Mouse (Mus musculus) neural tube, embryonic 14.5 days (tissue): Measurements from ENCODE around the gene Rxfp2. TPM values are rescaled to one million over a fixed set of nuclear protein-coding genes. Genes with fewer than 3 reads are reported as not detected.

ENCODE experiments used
- ATAC-seq: fragments of 200-750 bp; cut with Nextera tagmentation; 2 replicates; pipeline ENCODE4 v1.8.0; 2017; ENCODE audit warnings: low read depth, mild to moderate bottlenecking, moderate TSS enrichment, moderate library complexity
- H3K27ac ChIP-seq: fragments of 300-500 bp; sonication (generic); 2 replicates; pipeline ENCODE4 v1.5.1; 2014; ENCODE audit warnings: low read depth, mild to moderate bottlenecking, control low read depth, low read length, moderate library complexity, mixed read lengths
- H3K27me3 ChIP-seq: fragments of 300-500 bp; sonication (generic); 2 replicates; pipeline ENCODE4 v1.6.1; 2014; ENCODE audit warnings: low read length; ENCODE audit not compliant: control insufficient read depth, insufficient read depth
- H3K36me3 ChIP-seq: fragments of 300-500 bp; sonication (generic); 2 replicates; pipeline ENCODE4 v1.6.1; 2014; ENCODE audit warnings: low read length, mixed read lengths; ENCODE audit not compliant: control insufficient read depth, insufficient read depth
- H3K4me1 ChIP-seq: fragments of 300-500 bp; sonication (generic); 2 replicates; pipeline ENCODE4 v1.6.1; 2014; ENCODE audit warnings: low read length; ENCODE audit not compliant: control insufficient read depth, insufficient read depth
- H3K4me2 ChIP-seq: fragments of 300-500 bp; sonication (generic); 2 replicates; pipeline ENCODE4 v1.6.1; 2014; ENCODE audit warnings: mild to moderate bottlenecking, low read depth, low read length, control low read depth
- H3K4me3 ChIP-seq: fragments of 300-500 bp; sonication (generic); 2 replicates; pipeline ENCODE4 v1.5.1; 2014; ENCODE audit warnings: low read depth, low read length, control low read depth, mixed read lengths
- H3K9ac ChIP-seq: fragments of 300-500 bp; sonication (generic); replicated peaks from 2 replicates; pipeline ENCODE4 v1.6.1; 2014; ENCODE audit warnings: low read depth, mild to moderate bottlenecking, control low read depth, low read length, mixed read lengths
- H3K9me3 ChIP-seq: fragments of 300-500 bp; sonication (generic); 2 replicates; pipeline ENCODE4 v1.6.1; 2016; ENCODE audit warnings: low read length; ENCODE audit not compliant: control insufficient read depth
- WGBS: fragments of 180-500 bp; shearing (Covaris S2); extraction: QIAGEN DNeasy Blood & Tissue Kit; methylation state at CpG from one replicate; pipeline ENCODE4 v1.1.7; 2014; 5-methylcytosine and 5-hydroxymethylcytosine counted together
- polyA plus RNA-seq: library from polyadenylated mRNA; unstranded; fragments of >200 nt; fragmentation: Nextera tagmentation; extraction: Ambion mirVana; gene quantifications from 2 replicates; pipeline ENCODE4 v1.2.1, GENCODE M21; 2014

Gene Rxfp2
- polyA plus RNA-seq, 1 experiment from 2014 or later, result 1.4 TPM

DNA sequence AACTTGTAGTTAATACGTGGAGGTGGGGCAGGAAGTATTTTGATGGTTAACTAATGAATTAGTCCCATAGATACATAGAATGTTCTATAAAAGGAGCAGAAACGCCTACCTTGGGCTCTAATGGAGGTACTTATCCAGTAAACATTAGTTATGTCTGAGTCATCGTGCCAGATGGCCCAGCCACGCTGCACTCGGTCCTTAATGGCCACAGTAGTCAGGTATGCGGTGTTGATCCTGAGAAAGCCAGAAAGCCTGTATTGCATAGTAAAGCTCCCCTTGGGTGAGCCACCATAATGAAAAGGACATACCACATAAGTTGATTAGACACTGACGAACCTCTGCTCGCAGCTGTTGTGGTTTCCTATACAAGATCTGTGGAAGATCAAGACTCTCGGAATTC, 107.4 kb downstream of the Rxfp2 start:
- Histone ChIP-seq H3K4me3 (no peak overlapping the region), H3K27me3 (no peaks in the 10 kb centered on the region), H3K9ac (no peak overlapping the region), H3K9me3 (no peaks in the 10 kb centered on the region), H3K4me2 (no peak overlapping the region), H3K4me1 (0 out of 2 replicates have a peak, but pooled peaks cover 3% of the 10 kb centered on the region), H3K27ac (no peak overlapping the region), H3K36me3 (no peaks in the 10 kb centered on the region)
- no peak for ATAC-seq
- WGBS, result 76% methylated on average over 9 of the region's 9 CpGs

GRCm38 (mm10) chr5:150128432-150128831, 110.0 kb downstream of the Rxfp2 start:
- WGBS, result 58% methylated on average over 8 of the region's 8 CpGs
- no peak overlapping the region for H3K27ac ChIP-seq
- H3K4me2 ChIP-seq, result no peak overlapping the region

DNA sequence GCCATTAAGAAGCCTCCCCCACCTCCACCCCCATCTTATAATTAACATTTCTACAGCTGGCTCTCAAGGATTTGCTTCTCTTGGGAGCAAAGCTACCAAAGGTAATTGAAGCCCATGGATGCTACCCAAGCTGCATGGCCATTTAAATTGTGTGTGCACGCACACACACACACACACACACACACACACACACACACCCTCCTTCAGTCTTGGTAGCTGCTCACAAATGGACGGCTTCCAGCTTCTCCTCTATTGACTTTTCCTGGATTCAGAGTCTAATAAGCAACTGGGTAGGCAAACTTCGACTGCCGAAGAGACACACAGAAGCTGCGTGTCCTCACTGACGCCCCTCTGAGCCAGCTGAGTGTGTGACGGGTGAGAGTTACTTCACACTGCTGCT, 111.7 kb downstream of the Rxfp2 start:
- Histone ChIP-seq H3K27ac (no peak overlapping the region), H3K9me3 (no peaks in the 10 kb centered on the region), H3K36me3 (no peaks in the 10 kb centered on the region), H3K4me2 (no peak overlapping the region), H3K27me3 (no peaks in the 10 kb centered on the region), H3K4me3 (no peak overlapping the region), H3K4me1 (0 out of 2 replicates have a peak, but pooled peaks cover 3% of the 10 kb centered on the region), H3K9ac (no peak overlapping the region)
- 58% methylated on average over 7 of the region's 7 CpGs for WGBS
- ATAC-seq, result no peak

More at GRCm38 (mm10) chr5:150128432-150128831, 110.0 kb downstream of the Rxfp2 start:
- no peaks in the 10 kb centered on the region for H3K9me3 ChIP-seq
- H3K27me3 ChIP-seq, result no peaks in the 10 kb centered on the region
- no peaks in the 10 kb centered on the region for H3K36me3 ChIP-seq
- H3K9ac ChIP-seq, result no peak overlapping the region
- no peak overlapping the region for H3K4me3 ChIP-seq
- 0 out of 2 replicates have a peak, but pooled peaks cover 3% of the 10 kb centered on the region for H3K4me1 ChIP-seq
- no peak for ATAC-seq

DNA sequence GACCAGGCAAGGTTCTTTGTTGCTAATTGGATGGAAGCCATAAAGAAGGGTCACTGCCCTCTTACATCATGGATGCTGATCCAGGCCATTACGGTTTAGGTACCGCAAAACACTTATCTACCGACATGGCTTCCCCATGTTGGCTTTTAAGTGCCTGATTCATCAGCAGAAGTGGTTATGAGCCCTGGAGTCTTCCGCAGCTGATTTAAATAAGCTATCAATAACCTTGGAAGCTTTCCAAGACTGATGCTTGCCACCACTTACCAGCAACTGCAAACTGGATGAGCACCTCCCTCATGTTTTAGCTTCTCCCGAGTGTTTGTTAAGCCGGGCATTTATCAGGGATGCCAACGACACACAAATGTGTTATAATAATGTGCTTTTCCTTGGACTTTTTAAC, 112.7 kb downstream of the Rxfp2 start:
- Histone ChIP-seq H3K4me1 (peaks cover 5% of the 10 kb centered on the region; the same call in 1 of the 2 replicates), H3K9me3 (no peaks in the 10 kb centered on the region), H3K4me2 (no peak overlapping the region), H3K9ac (no peak overlapping the region), H3K27ac (no peak overlapping the region), H3K27me3 (no peaks in the 10 kb centered on the region), H3K36me3 (no peaks in the 10 kb centered on the region), H3K4me3 (no peak overlapping the region)
- ATAC-seq, result peak; percentile 18; the same call in 1 of the 2 replicates
- WGBS, result 46% methylated on average over 7 of the region's 7 CpGs

Other genes starting within 250 kb of the Rxfp2 start
- 73.7 and 85.1 TPM in 2 replicates for gene Fry, start 100.0 kb downstream of the Rxfp2 start, polyA plus RNA-seq